ENCODE assay signal across 15 mouse cellular contexts in genomic region chr6:115924829-115925228, GRCm38 (mm10). TPM values are rescaled to one million over a fixed set of nuclear protein-coding genes. Genes with fewer than 3 reads are reported as not detected.
DNase-seq lines count a peak whose midpoint lies in the region; ATAC-seq and TF ChIP-seq lines count a peak whose summit lies in the region.
"Had no signal": no experiment of that assay in that cellular context is flagged by ENCODE, and none has a peak within 500 bp of the region (broad histone marks: within the 10 kb centered on the region; RNA-seq: fewer than 3 reads in every experiment).

No protein-coding gene starts in this region.

- WGBS in heart, embryonic 15.5 days = 25% methylated on average over 6 of the region's 6 CpGs
- WGBS in lung, adult 2 months = 55% methylated on average over 6 of the region's 6 CpGs
- 29% methylated on average over 6 of the region's 6 CpGs for WGBS in lung, embryonic 16.5 days

- H3K4me2 ChIP-seq in heart, embryonic 15.5 days = no peak overlapping the region
- no peak overlapping the region for H3K4me2 ChIP-seq in lung, embryonic 16.5 days (ENCODE audit: low read depth, low read length)
- H3K4me2 ChIP-seq: embryonic facial prominence, embryonic 13.5 days had no signal

- no peaks in the 10 kb centered on the region for H3K36me3 ChIP-seq in heart, embryonic 15.5 days
- no peaks in the 10 kb centered on the region for H3K36me3 ChIP-seq in lung, embryonic 16.5 days (ENCODE audit: control insufficient read depth, insufficient read depth, low read length)

- TF ChIP-seq POLR2A in lung, adult 2 months (IDR thresholded peaks at IDR 0.05; ENCODE audit: borderline replicate concordance, extremely low read depth, low read depth, low read length) = no peak

- H3K9ac ChIP-seq in heart, embryonic 15.5 days = no peak overlapping the region
- H3K9ac ChIP-seq in lung, embryonic 16.5 days (ENCODE audit: low read length) = no peak overlapping the region
- H3K9ac ChIP-seq: embryonic facial prominence, embryonic 13.5 days had no signal

- H3K4me3 ChIP-seq in heart, embryonic 15.5 days = no peak overlapping the region
- H3K4me3 ChIP-seq in lung, adult 2 months (replicated peaks; ENCODE audit: extremely low read depth, low read depth, low read length) = no peak overlapping the region
- H3K4me3 ChIP-seq in lung, embryonic 16.5 days (ENCODE audit: low read length) = no peak overlapping the region
- H3K4me3 ChIP-seq: embryonic facial prominence, embryonic 13.5 days had no signal

- peaks cover 27% of the 10 kb centered on the region for H3K4me1 ChIP-seq in heart, embryonic 15.5 days (replicated peaks)
- H3K4me1 ChIP-seq in lung, adult 2 months (ENCODE audit: control insufficient read depth, insufficient read depth, low read length) = no peaks in the 10 kb centered on the region
- H3K4me1 ChIP-seq in lung, embryonic 16.5 days (replicated peaks; ENCODE audit: control insufficient read depth, insufficient read depth, low read length) = peaks cover 13% of the 10 kb centered on the region

- ATAC-seq in heart, embryonic 15.5 days (replicated peaks; ENCODE audit: insufficient number of reproducible peaks, insufficient read depth, low FRiP score, low read depth) = peak; percentile 52
- peak; percentile 81 for ATAC-seq in lung, embryonic 16.5 days (ENCODE audit: low read depth)
- ATAC-seq: forebrain, embryonic 14.5 days had no signal

- H3K9me3 ChIP-seq in heart, embryonic 15.5 days (replicated peaks) = no peaks in the 10 kb centered on the region
- H3K9me3 ChIP-seq in lung, embryonic 16.5 days (ENCODE audit: control insufficient read depth, low read length) = no peaks in the 10 kb centered on the region
- H3K9me3 ChIP-seq: embryonic facial prominence, embryonic 13.5 days had no signal

- no peaks in the 10 kb centered on the region for H3K27me3 ChIP-seq in heart, embryonic 15.5 days
- H3K27me3 ChIP-seq in lung, embryonic 16.5 days (ENCODE audit: control insufficient read depth, insufficient read depth, low read depth, low read length) = no peaks in the 10 kb centered on the region
- H3K27me3 ChIP-seq: embryonic facial prominence, embryonic 13.5 days had no signal

- TF ChIP-seq CTCF in lung, adult 2 months (IDR thresholded peaks at IDR 0.05; ENCODE audit: insufficient read depth, low read length) = no peak

- H3K27ac ChIP-seq in heart, embryonic 15.5 days = no peak overlapping the region
- H3K27ac ChIP-seq in lung, embryonic 16.5 days (ENCODE audit: low read length) = no peak overlapping the region
- H3K27ac ChIP-seq: embryonic facial prominence, embryonic 13.5 days had no signal

- no peak for DNase-seq in heart, postnatal 4 days
- peak; percentile 34 to 52 for DNase-seq in lung, adult 18-20 months
- DNase-seq in lung, adult 2 months = no peak
- no peak for DNase-seq in thymus, postnatal 10 days (ENCODE audit: low spot score in 2 of 2)
- DNase-seq in left cerebral cortex, adult 9 months (ENCODE audit: low spot score in 2 of 2) = no peak
- DNase-seq: adrenal gland, adult 8-10 months; gastrocnemius, postnatal 36 days; thymus, postnatal 36 days had no signal

RNA-seq across cellular contexts. Expression of gene Rho, which starts 6.7 kb away (rescaled TPM):
- polyA plus RNA-seq in heart, embryonic 15.5 days (2015; fragmentation: Nextera tagmentation; extraction: Ambion mirVana) = not detected in 2 replicates
- total RNA-seq in heart, postnatal 4 days (2021) = under 1 TPM; 0.24 to 0.34 TPM
- polyA plus RNA-seq in lung, adult 2 months (2012; rRNA removed) = 1.0 and 1.3 TPM in 2 replicates
- polyA plus RNA-seq in lung, embryonic 16.5 days (2015; fragmentation: Nextera tagmentation; extraction: Ambion mirVana) = 0.08 and 0.16 TPM in 2 replicates
- total RNA-seq: gastrocnemius, postnatal 36 days had no signal

RNA-seq across cellular contexts. Expression of gene H1foo, which starts 19.9 kb away (rescaled TPM):
- not detected in 2 replicates for polyA plus RNA-seq in heart, embryonic 15.5 days (2015; fragmentation: Nextera tagmentation; extraction: Ambion mirVana)
- not detected for total RNA-seq in heart, postnatal 4 days (2021)
- polyA plus RNA-seq in lung, adult 2 months (2012; rRNA removed) = not detected in 2 replicates
- not detected in 2 replicates for polyA plus RNA-seq in lung, embryonic 16.5 days (2015; fragmentation: Nextera tagmentation; extraction: Ambion mirVana)
- total RNA-seq: gastrocnemius, postnatal 36 days; layer of hippocampus, adult 8-10 months; left cerebral cortex, postnatal 36 days; neutrophil, adult 5-6 weeks had no signal
- polyA plus RNA-seq: embryonic facial prominence, embryonic 13.5 days; forebrain, embryonic 14.5 days had no signal

Comparison
In these comparisons a context has a peak if more than half of its experiments do, and no peak if none do; other contexts are left out.
1. DNase-seq: peak in lung, adult 18-20 months (2 of 2); none in heart, postnatal 4 days (single experiment), lung, adult 2 months (single experiment), thymus, postnatal 10 days (0 of 2) and left cerebral cortex, adult 9 months (0 of 2).